Mouse (Mus musculus) heart, embryonic 16.5 days (tissue): ENCODE data around the gene Tmeff2. TPM values are rescaled to one million over a fixed set of nuclear protein-coding genes. Genes with fewer than 3 reads are reported as not detected.

Experiments used
- ATAC-seq: fragments of 200-750 bp; cut with Nextera tagmentation; replicated peaks from 2 replicates; pipeline ENCODE4 v1.8.0; 2017; ENCODE audit warnings: moderate number of reproducible peaks; ENCODE audit not compliant: insufficient read depth, low FRiP score; ENCODE audit errors: extremely low read depth
- H3K27ac ChIP-seq: fragments of 300-500 bp; sonication (generic); 2 replicates; pipeline ENCODE4 v1.5.1; 2014; ENCODE audit warnings: mild to moderate bottlenecking, low read length, control low read depth, moderate library complexity
- H3K27me3 ChIP-seq: fragments of 300-500 bp; sonication (generic); 2 replicates; pipeline ENCODE4 v1.6.1; 2014; ENCODE audit warnings: low read length, mixed read lengths; ENCODE audit not compliant: control insufficient read depth, insufficient read depth
- H3K36me3 ChIP-seq: fragments of 300-500 bp; sonication (generic); 2 replicates; pipeline ENCODE4 v1.6.1; 2014; ENCODE audit not compliant: control insufficient read depth, insufficient read depth
- H3K4me1 ChIP-seq: fragments of 300-500 bp; sonication (generic); 2 replicates; pipeline ENCODE4 v1.6.1; 2014; ENCODE audit warnings: low read length, mixed read lengths; ENCODE audit not compliant: control insufficient read depth, insufficient read depth
- H3K4me2 ChIP-seq: fragments of 300-500 bp; sonication (generic); 2 replicates; pipeline ENCODE4 v1.6.1; 2014; ENCODE audit warnings: low read depth, mild to moderate bottlenecking, control low read depth, low read length
- H3K4me3 ChIP-seq: fragments of 300-500 bp; sonication (generic); 2 replicates; pipeline ENCODE4 v1.5.1; 2014; ENCODE audit warnings: mild to moderate bottlenecking, control low read depth, low read length
- H3K9ac ChIP-seq: fragments of 300-500 bp; sonication (generic); 2 replicates; pipeline ENCODE4 v1.6.1; 2014; ENCODE audit warnings: low read length, control low read depth
- H3K9me3 ChIP-seq: fragments of 300-500 bp; sonication (generic); replicated peaks from 2 replicates; pipeline ENCODE4 v1.6.1; 2016; ENCODE audit warnings: low read length; ENCODE audit not compliant: control insufficient read depth
- WGBS: fragments of 180-500 bp; shearing (Covaris S2); extraction: QIAGEN DNeasy Blood & Tissue Kit; methylation state at CpG from one replicate; pipeline ENCODE4 v1.1.7; 2014; 5-methylcytosine and 5-hydroxymethylcytosine counted together
- polyA plus RNA-seq: library from polyadenylated mRNA; unstranded; fragments of >200 nt; fragmentation: Nextera tagmentation; extraction: Ambion mirVana; gene quantifications from 2 replicates; pipeline ENCODE4 v1.2.1, GENCODE M21; 2015

Gene Tmeff2
- polyA plus RNA-seq, 1 experiment from 2014 or later = 2.4 TPM

- no peaks in the 10 kb centered on the region for H3K27me3 ChIP-seq
- H3K9ac ChIP-seq = no peak overlapping the region
- H3K36me3 ChIP-seq = no peaks in the 10 kb centered on the region
- H3K4me3 ChIP-seq = no peak overlapping the region
- ATAC-seq = no peak
- no peak overlapping the region for H3K27ac ChIP-seq
- no peak overlapping the region for H3K4me2 ChIP-seq
- WGBS = 93% methylated on average over 3 of the region's 3 CpGs
- no peaks in the 10 kb centered on the region for H3K4me1 ChIP-seq
- no peaks in the 10 kb centered on the region for H3K9me3 ChIP-seq
These were observed 189.4 kb downstream of the Tmeff2 start for GRCm38 (mm10) chr1:51089803-51090202.

GRCm38 (mm10) chr1:51090212-51090761, 189.8 kb downstream of the Tmeff2 start:
- H3K27ac ChIP-seq = no peak overlapping the region
- no peak overlapping the region for H3K4me3 ChIP-seq
- no peaks in the 10 kb centered on the region for H3K4me1 ChIP-seq
- H3K9me3 ChIP-seq = no peaks in the 10 kb centered on the region
- no peak for ATAC-seq
- H3K27me3 ChIP-seq = no peaks in the 10 kb centered on the region
- WGBS = 80% methylated on average over 4 of the region's 4 CpGs
- H3K9ac ChIP-seq = no peak overlapping the region
- no peaks in the 10 kb centered on the region for H3K36me3 ChIP-seq
- H3K4me2 ChIP-seq = no peak overlapping the region

GRCm38 (mm10) chr1:51094713-51095112, 194.3 kb downstream of the Tmeff2 start:
- WGBS = 69% methylated on average over 2 of the region's 2 CpGs
- Histone ChIP-seq H3K9ac (no peak overlapping the region), H3K4me3 (no peak overlapping the region), H3K36me3 (no peaks in the 10 kb centered on the region), H3K27ac (no peak overlapping the region), H3K9me3 (no peaks in the 10 kb centered on the region), H3K4me2 (no peak overlapping the region), H3K4me1 (0 out of 2 replicates have a peak, but pooled peaks cover 3% of the 10 kb centered on the region), H3K27me3 (no peaks in the 10 kb centered on the region)
- no peak for ATAC-seq

- ATAC-seq = no peak
- peak overlapping the region; percentile 37; the same call in 1 of the 2 replicates for H3K27ac ChIP-seq
These were observed 196.6 kb downstream of the Tmeff2 start for GRCm38 (mm10) chr1:51096848-51097598.

GRCm38 (mm10) chr1:51101034-51101590, 200.7 kb downstream of the Tmeff2 start:
- WGBS = 85% methylated on average over 2 of the region's 2 CpGs
- Histone ChIP-seq H3K9me3 (no peaks in the 10 kb centered on the region), H3K36me3 (no peaks in the 10 kb centered on the region), H3K4me3 (no peak overlapping the region), H3K4me2 (no peak overlapping the region), H3K4me1 (0 out of 2 replicates have a peak, but pooled peaks cover 3% of the 10 kb centered on the region), H3K9ac (no peak overlapping the region), H3K27me3 (no peaks in the 10 kb centered on the region), H3K27ac (no peak overlapping the region)
- no peak for ATAC-seq

More at GRCm38 (mm10) chr1:51096848-51097598, 196.6 kb downstream of the Tmeff2 start:
- Histone ChIP-seq H3K4me1 (0 out of 2 replicates have a peak, but pooled peaks cover 3% of the 10 kb centered on the region), H3K9me3 (no peaks in the 10 kb centered on the region), H3K4me3 (no peak overlapping the region), H3K4me2 (no peak overlapping the region), H3K9ac (no peak overlapping the region), H3K36me3 (no peaks in the 10 kb centered on the region), H3K27me3 (no peaks in the 10 kb centered on the region)
- 80% methylated on average over 4 of the region's 4 CpGs for WGBS

- Histone ChIP-seq H3K4me3 (no peak overlapping the region), H3K27me3 (no peaks in the 10 kb centered on the region), H3K36me3 (no peaks in the 10 kb centered on the region), H3K9ac (no peak overlapping the region), H3K4me1 (no peaks in the 10 kb centered on the region), H3K4me2 (no peak overlapping the region), H3K9me3 (no peaks in the 10 kb centered on the region), H3K27ac (peak overlapping the region; percentile 37)
- peak; percentile 76 for ATAC-seq
- 38% methylated on average over 2 of the region's 2 CpGs for WGBS
These were observed 204.3 kb downstream of the Tmeff2 start for GRCm38 (mm10) chr1:51104698-51105097.

- no peaks in the 10 kb centered on the region for H3K36me3 ChIP-seq
- 61% methylated on average over 4 of the region's 4 CpGs for WGBS
- H3K27me3 ChIP-seq = no peaks in the 10 kb centered on the region
- H3K27ac ChIP-seq = no peak overlapping the region
- no peaks in the 10 kb centered on the region for H3K4me1 ChIP-seq
- no peak overlapping the region for H3K4me3 ChIP-seq
- H3K4me2 ChIP-seq = no peak overlapping the region
- H3K9me3 ChIP-seq = no peaks in the 10 kb centered on the region
- H3K9ac ChIP-seq = no peak overlapping the region
- ATAC-seq = no peak
These were observed 206.0 kb downstream of the Tmeff2 start for GRCm38 (mm10) chr1:51106401-51106920.

- H3K4me1 ChIP-seq = no peaks in the 10 kb centered on the region
- H3K36me3 ChIP-seq = no peaks in the 10 kb centered on the region
- 61% methylated on average over 2 of the region's 2 CpGs for WGBS
These were observed 206.9 kb downstream of the Tmeff2 start for GRCm38 (mm10) chr1:51107299-51107698.

GRCm38 (mm10) chr1:51114721-51115120, 214.3 kb downstream of the Tmeff2 start:
- no peak overlapping the region for H3K27ac ChIP-seq
- H3K36me3 ChIP-seq = no peaks in the 10 kb centered on the region
- H3K27me3 ChIP-seq = no peaks in the 10 kb centered on the region
- H3K4me3 ChIP-seq = no peak overlapping the region
- no peak overlapping the region for H3K9ac ChIP-seq
- H3K4me1 ChIP-seq = no peaks in the 10 kb centered on the region
- no peak overlapping the region for H3K4me2 ChIP-seq
- no peaks in the 10 kb centered on the region for H3K9me3 ChIP-seq
- WGBS = 66% methylated on average over 5 of the region's 5 CpGs
- ATAC-seq = no peak

More at GRCm38 (mm10) chr1:51107299-51107698, 206.9 kb downstream of the Tmeff2 start:
- Histone ChIP-seq H3K9me3 (no peaks in the 10 kb centered on the region), H3K4me3 (no peak overlapping the region), H3K27me3 (no peaks in the 10 kb centered on the region), H3K27ac (no peak overlapping the region), H3K4me2 (no peak overlapping the region), H3K9ac (no peak overlapping the region)
- ATAC-seq = no peak
